Mouse (Mus musculus) kidney, postnatal 0 days (tissue): ENCODE results near the gene Ppox. TPM values are rescaled to one million over a fixed set of nuclear protein-coding genes. Genes with fewer than 3 reads are reported as not detected.

ENCODE experiments used
- ATAC-seq: fragments of 200-750 bp; cut with Nextera tagmentation; replicated peaks from 2 replicates; pipeline ENCODE4 v1.8.0; 2017; ENCODE audit warnings: low read depth, moderate number of reproducible peaks, moderate TSS enrichment, moderate library complexity; ENCODE audit not compliant: low FRiP score
- DNase-seq: peaks from one replicate; pipeline ENCODE4 v3.0.0-alpha.2; 2016; ENCODE audit warnings: low spot score
- H3K27ac ChIP-seq: fragments of 300-500 bp; sonication (generic); 2 replicates; pipeline ENCODE4 v1.5.1; 2014; ENCODE audit warnings: mild to moderate bottlenecking
- H3K27me3 ChIP-seq: fragments of 300-500 bp; sonication (generic); 2 replicates; pipeline ENCODE4 v1.6.1; 2014; ENCODE audit warnings: low read length, mixed read lengths; ENCODE audit not compliant: insufficient read depth
- H3K36me3 ChIP-seq: fragments of 300-500 bp; sonication (generic); 2 replicates; pipeline ENCODE4 v1.6.1; 2014; ENCODE audit warnings: low read length, mixed read lengths; ENCODE audit not compliant: insufficient read depth
- H3K4me1 ChIP-seq: fragments of 300-500 bp; sonication (generic); replicated peaks from 2 replicates; pipeline ENCODE4 v1.6.1; 2014; ENCODE audit warnings: antibody characterized with exemption, low read length, mixed read lengths; ENCODE audit not compliant: insufficient read depth
- H3K4me2 ChIP-seq: fragments of 300-500 bp; sonication (generic); 2 replicates; pipeline ENCODE4 v1.6.1; 2014; ENCODE audit warnings: mild to moderate bottlenecking, low read length, moderate library complexity, mixed read lengths
- H3K4me3 ChIP-seq: fragments of 300-500 bp; sonication (generic); replicated peaks from 2 replicates; pipeline ENCODE4 v1.5.1; 2014; ENCODE audit warnings: low read depth, low read length
- H3K9ac ChIP-seq: fragments of 300-500 bp; sonication (generic); 2 replicates; pipeline ENCODE4 v1.6.1; 2014; ENCODE audit warnings: low read depth, low read length
- H3K9me3 ChIP-seq: fragments of 300-500 bp; sonication (generic); replicated peaks from 2 replicates; pipeline ENCODE4 v1.6.1; 2016; ENCODE audit warnings: low read length, inconsistent platforms, mixed read lengths
- CTCF ChIP-seq: IDR thresholded peaks from 2 replicates; pipeline ENCODE4 v1.5.1; 2016; ENCODE audit warnings: antibody characterized with exemption, low read depth, mild to moderate bottlenecking, moderate library complexity
- WGBS: fragments of 180-500 bp; shearing (Covaris S2); extraction: QIAGEN DNeasy Blood & Tissue Kit; methylation state at CpG from one replicate; pipeline ENCODE4 v1.1.7; 2014; 5-methylcytosine and 5-hydroxymethylcytosine counted together
- polyA plus RNA-seq: library from polyadenylated mRNA; unstranded; fragments of >200 nt; fragmentation: Nextera tagmentation; extraction: Ambion mirVana; gene quantifications from 2 replicates; pipeline ENCODE4 v1.2.1, GENCODE M21; 2015

The Ppox gene
- polyA plus RNA-seq, 1 experiment from 2014 or later, result 46.4 TPM

GRCm38 (mm10) chr1:171240911-171241310 is 40.1 kb downstream of the Ppox start:
- H3K36me3 ChIP-seq, result peaks cover 59% of the 10 kb centered on the region
- TF ChIP-seq CTCF, result no peak
- peaks cover 7% of the 10 kb centered on the region for H3K4me1 ChIP-seq
- no peak overlapping the region for H3K9ac ChIP-seq
- no peak for ATAC-seq
- H3K27me3 ChIP-seq, result no peaks in the 10 kb centered on the region
- H3K27ac ChIP-seq, result peak overlapping the region; percentile 71
- H3K9me3 ChIP-seq, result no peaks in the 10 kb centered on the region
- H3K4me2 ChIP-seq, result no peak overlapping the region
- no peak overlapping the region for H3K4me3 ChIP-seq
- 78% methylated on average over 10 of the region's 10 CpGs for WGBS
- DNase-seq, result no peak

DNA sequence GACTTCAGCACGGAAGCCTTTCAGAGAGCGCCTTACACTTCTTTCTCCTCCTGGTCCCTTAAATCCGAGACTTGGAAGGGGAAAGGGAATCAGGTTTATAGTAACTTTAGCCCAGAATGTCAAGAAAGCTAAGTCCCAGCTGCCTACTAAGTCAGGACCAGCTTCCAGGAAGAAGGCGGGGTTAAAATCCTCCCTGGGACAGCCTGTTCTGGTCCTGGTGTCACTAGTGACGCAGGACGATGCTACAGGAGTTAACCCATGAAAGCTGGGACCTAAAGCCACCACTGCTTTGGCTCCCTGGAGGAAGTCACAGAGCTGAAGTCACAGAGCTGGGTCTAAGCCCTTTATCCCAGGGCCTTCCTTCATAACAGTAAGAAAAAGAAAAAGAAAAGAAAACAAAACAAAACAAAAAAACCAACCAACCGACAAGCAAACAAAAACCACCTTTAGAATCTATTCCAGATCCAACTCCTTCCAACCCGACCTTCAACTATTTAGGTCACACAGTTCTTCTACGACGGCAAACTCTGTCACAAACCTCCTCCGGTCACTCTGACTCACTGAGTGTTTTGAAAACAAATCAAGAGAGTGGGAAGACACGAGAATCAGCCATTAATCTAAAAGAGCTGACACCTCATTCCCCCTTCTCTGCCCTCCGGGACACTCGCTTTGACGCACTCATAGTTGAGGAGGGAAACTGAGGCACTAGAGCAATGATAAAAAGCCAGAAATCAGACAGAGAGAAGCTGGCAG is 40.8 kb downstream of the Ppox start:
- 42% methylated on average over 15 of the region's 15 CpGs for WGBS
- peaks cover 60% of the 10 kb centered on the region for H3K36me3 ChIP-seq
- DNase-seq (peak; percentile 89), ATAC-seq (0 out of 2 replicates have a peak, but pooled peaks have one; percentile 41)
- no peak overlapping the region; the same call in 1 of the 2 replicates for H3K4me2 ChIP-seq
- H3K9me3 ChIP-seq, result no peaks in the 10 kb centered on the region
- H3K4me3 ChIP-seq, result no peak overlapping the region
- peak overlapping the region; percentile 71 for H3K27ac ChIP-seq
- no peak overlapping the region for H3K9ac ChIP-seq
- no peak for TF ChIP-seq CTCF
- H3K27me3 ChIP-seq, result no peaks in the 10 kb centered on the region
- H3K4me1 ChIP-seq, result 0 out of 2 replicates have a peak, but pooled peaks cover 3% of the 10 kb centered on the region

- Histone ChIP-seq H3K4me3 (no peak overlapping the region), H3K27me3 (no peaks in the 10 kb centered on the region), H3K27ac (no peak overlapping the region), H3K9me3 (no peaks in the 10 kb centered on the region), H3K4me2 (no peak overlapping the region), H3K36me3 (peaks cover 75% of the 10 kb centered on the region), H3K9ac (no peak overlapping the region), H3K4me1 (0 out of 2 replicates have a peak, but pooled peaks cover 3% of the 10 kb centered on the region)
- peak; percentile 84 for TF ChIP-seq CTCF
- WGBS, result 67% methylated on average over 14 of the region's 14 CpGs
- DNase-seq (peak; percentile 54), ATAC-seq (no peak)
Measured at GRCm38 (mm10) chr1:171238463-171238862, 42.5 kb downstream of the Ppox start.

- Histone ChIP-seq H3K9ac (no peak overlapping the region), H3K36me3 (peaks cover 67% of the 10 kb centered on the region), H3K4me2 (no peak overlapping the region), H3K27me3 (no peaks in the 10 kb centered on the region), H3K9me3 (no peaks in the 10 kb centered on the region), H3K4me3 (no peak overlapping the region), H3K27ac (no peak overlapping the region), H3K4me1 (0 out of 2 replicates have a peak, but pooled peaks cover 3% of the 10 kb centered on the region)
- TF ChIP-seq CTCF, result no peak
- DNase-seq, result no peak
- no peak for ATAC-seq
- WGBS, result 73% methylated on average over 6 of the region's 6 CpGs
Measured at GRCm38 (mm10) chr1:171237438-171237837, 43.5 kb downstream of the Ppox start.

GRCm38 (mm10) chr1:171235791-171236190 is 45.2 kb downstream of the Ppox start:
- Histone ChIP-seq H3K4me2 (no peak overlapping the region), H3K9ac (no peak overlapping the region), H3K27me3 (no peaks in the 10 kb centered on the region), H3K9me3 (no peaks in the 10 kb centered on the region), H3K4me3 (no peak overlapping the region), H3K36me3 (peaks cover 56% of the 10 kb centered on the region), H3K4me1 (0 out of 2 replicates have a peak, but pooled peaks cover 4% of the 10 kb centered on the region), H3K27ac (no peak overlapping the region)
- DNase-seq, result no peak
- TF ChIP-seq CTCF, result no peak
- no peak for ATAC-seq
- WGBS, result 85% methylated on average over 4 of the region's 4 CpGs

DNA sequence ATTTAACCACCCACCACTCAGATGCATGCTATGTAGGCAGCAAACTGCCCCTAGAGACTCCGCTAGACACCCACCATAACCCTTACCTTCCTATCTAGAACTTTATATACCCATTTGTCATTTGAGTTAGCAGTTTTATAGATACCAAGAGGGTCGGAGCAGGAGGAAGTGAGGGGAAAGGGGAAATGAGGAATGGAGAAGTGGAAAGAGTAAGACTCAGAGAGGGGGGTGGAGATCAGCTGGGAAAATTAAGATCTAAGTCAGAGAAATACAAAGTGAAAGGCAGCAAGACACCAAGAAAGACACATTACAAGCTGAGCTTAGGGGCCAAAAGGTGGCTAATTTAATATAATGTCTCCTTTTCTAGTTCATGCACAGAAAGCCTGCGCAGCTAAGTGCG is 46.4 kb downstream of the Ppox start:
- no peak for ATAC-seq
- Histone ChIP-seq H3K27ac (no peak overlapping the region), H3K9me3 (no peaks in the 10 kb centered on the region), H3K4me2 (no peak overlapping the region), H3K27me3 (no peaks in the 10 kb centered on the region), H3K4me3 (no peak overlapping the region), H3K4me1 (0 out of 2 replicates have a peak, but pooled peaks cover 3% of the 10 kb centered on the region), H3K36me3 (peaks cover 52% of the 10 kb centered on the region), H3K9ac (no peak overlapping the region)
- no peak for TF ChIP-seq CTCF
- DNase-seq, result no peak
- WGBS, result 81% methylated on average over 4 of the region's 4 CpGs
